Mouse (Mus musculus) midbrain, embryonic 15.5 days (tissue): ENCODE results near the gene Arl1. TPM values are rescaled to one million over a fixed set of nuclear protein-coding genes. Genes with fewer than 3 reads are reported as not detected.
"Not testable (repeated sequence)": the region's sequence is repeated elsewhere in the genome, so short reads cannot be mapped to it uniquely, and the experiment has no call there.

Experiments used
- ATAC-seq: fragments of 200-750 bp; cut with Nextera tagmentation; replicated peaks from 2 replicates; pipeline ENCODE4 v1.8.0; 2017; ENCODE audit warnings: moderate TSS enrichment
- H3K27ac ChIP-seq: fragments of 300-500 bp; sonication (generic); 2 replicates; pipeline ENCODE4 v1.5.1; 2015; ENCODE audit warnings: mild to moderate bottlenecking, inconsistent platforms
- H3K27me3 ChIP-seq: fragments of 300-500 bp; sonication (generic); replicated peaks from 2 replicates; pipeline ENCODE4 v1.6.1; 2015; ENCODE audit warnings: inconsistent platforms
- H3K36me3 ChIP-seq: fragments of 300-500 bp; sonication (generic); replicated peaks from 2 replicates; pipeline ENCODE4 v1.6.1; 2015; ENCODE audit warnings: inconsistent platforms
- H3K4me1 ChIP-seq: fragments of 300-500 bp; sonication (generic); 2 replicates; pipeline ENCODE4 v1.6.1; 2015; ENCODE audit warnings: inconsistent platforms
- H3K4me2 ChIP-seq: fragments of 300-500 bp; sonication (generic); 2 replicates; pipeline ENCODE4 v1.6.1; 2015; ENCODE audit warnings: inconsistent platforms, mild to moderate bottlenecking, moderate library complexity
- H3K4me3 ChIP-seq: fragments of 300-500 bp; sonication (generic); 2 replicates; pipeline ENCODE4 v1.5.1; 2015; ENCODE audit warnings: mild to moderate bottlenecking, inconsistent platforms
- H3K9ac ChIP-seq: fragments of 300-500 bp; sonication (generic); 2 replicates; pipeline ENCODE4 v1.6.1; 2015; ENCODE audit warnings: mild to moderate bottlenecking, inconsistent platforms
- H3K9me3 ChIP-seq: fragments of 300-500 bp; sonication (generic); 2 replicates; pipeline ENCODE4 v1.6.1; 2016; ENCODE audit warnings: inconsistent platforms
- WGBS: fragments of 180-500 bp; shearing (Covaris S2); methylation state at CpG from one replicate; pipeline ENCODE4 v1.1.7; 2015; ENCODE audit warnings: mixed read lengths; 5-methylcytosine and 5-hydroxymethylcytosine counted together
- polyA plus RNA-seq: library from polyadenylated mRNA; unstranded; fragments of >200 nt; fragmentation: Nextera tagmentation; extraction: Ambion mirVana; gene quantifications from 2 replicates; pipeline ENCODE4 v1.2.1, GENCODE M21; 2015

Gene Arl1
- polyA plus RNA-seq, 1 experiment from 2014 or later = 147 TPM

GRCm38 (mm10) chr10:88769676-88770075, 39.0 kb downstream of the Arl1 start:
- Histone ChIP-seq H3K27me3 (no peaks in the 10 kb centered on the region), H3K27ac (no peak overlapping the region), H3K4me3 (no peak overlapping the region), H3K4me1 (no peaks in the 10 kb centered on the region), H3K4me2 (no peak overlapping the region), H3K9ac (no peak overlapping the region), H3K36me3 (peaks cover 28% of the 10 kb centered on the region), H3K9me3 (no peaks in the 10 kb centered on the region)
- no peak for ATAC-seq
- 93% methylated on average over 7 of the region's 7 CpGs for WGBS

GRCm38 (mm10) chr10:88772965-88773364, 42.3 kb downstream of the Arl1 start:
- not testable (repeated sequence) for H3K27ac ChIP-seq, H3K27me3 ChIP-seq, H3K4me3 ChIP-seq, H3K9ac ChIP-seq, H3K4me2 ChIP-seq, H3K9me3 ChIP-seq, H3K4me1 ChIP-seq, ATAC-seq
- WGBS = 89% methylated on average over 5 of the region's 5 CpGs
- peaks cover 24% of the 10 kb centered on the region for H3K36me3 ChIP-seq

- Histone ChIP-seq H3K4me3 (no peak overlapping the region), H3K36me3 (peaks cover 21% of the 10 kb centered on the region; the same call in 1 of the 2 replicates), H3K9ac (no peak overlapping the region), H3K4me2 (no peak overlapping the region), H3K27ac (no peak overlapping the region), H3K9me3 (no peaks in the 10 kb centered on the region), H3K27me3 (no peaks in the 10 kb centered on the region), H3K4me1 (no peaks in the 10 kb centered on the region)
- no peak for ATAC-seq
- 90% methylated on average over 6 of the region's 6 CpGs for WGBS
These were observed 45.5 kb downstream of the Arl1 start for GRCm38 (mm10) chr10:88776206-88776605.

DNA sequence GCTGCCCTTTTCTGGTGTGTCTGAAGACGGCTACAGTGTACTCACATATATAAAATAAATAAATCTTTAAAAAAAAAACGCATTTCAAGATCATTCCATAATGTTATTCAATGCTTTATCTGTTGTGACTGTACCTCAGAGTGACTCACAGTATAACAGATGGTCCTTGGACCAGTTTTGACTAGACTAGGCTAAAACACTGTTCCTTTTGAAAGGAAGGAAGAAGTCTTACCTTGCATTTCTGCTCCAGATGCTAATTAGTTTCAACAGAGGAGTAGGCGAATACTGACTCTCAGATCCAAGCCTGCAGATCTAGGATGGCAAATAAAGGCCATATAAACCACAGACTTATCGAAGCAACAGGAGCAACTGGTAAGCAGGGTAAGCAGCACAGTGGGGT, 50.1 kb downstream of the Arl1 start:
- no peak overlapping the region for H3K27ac ChIP-seq
- 91% methylated on average over 4 of the region's 4 CpGs for WGBS
- H3K9ac ChIP-seq = no peak overlapping the region
- H3K36me3 ChIP-seq = peaks cover 19% of the 10 kb centered on the region; the same call in 1 of the 2 replicates
- H3K4me1 ChIP-seq = no peaks in the 10 kb centered on the region
- H3K4me2 ChIP-seq = no peak overlapping the region
- H3K9me3 ChIP-seq = no peaks in the 10 kb centered on the region
- no peak for ATAC-seq
- H3K27me3 ChIP-seq = no peaks in the 10 kb centered on the region
- no peak overlapping the region for H3K4me3 ChIP-seq

- not testable (repeated sequence) for H3K4me2 ChIP-seq, H3K4me1 ChIP-seq, H3K9ac ChIP-seq, H3K9me3 ChIP-seq, H3K27me3 ChIP-seq, ATAC-seq, H3K27ac ChIP-seq, H3K4me3 ChIP-seq
- peaks cover 16% of the 10 kb centered on the region; the same call in 1 of the 2 replicates for H3K36me3 ChIP-seq
- 85% methylated on average over 2 of the region's 2 CpGs for WGBS
These were observed 52.5 kb downstream of the Arl1 start for GRCm38 (mm10) chr10:88783135-88783534.

GRCm38 (mm10) chr10:88783941-88784340, 53.3 kb downstream of the Arl1 start:
- Histone ChIP-seq H3K4me2 (no peak overlapping the region), H3K27ac (no peak overlapping the region), H3K4me3 (no peak overlapping the region), H3K36me3 (peaks cover 19% of the 10 kb centered on the region; the same call in 1 of the 2 replicates), H3K4me1 (no peaks in the 10 kb centered on the region), H3K9ac (no peak overlapping the region), H3K27me3 (no peaks in the 10 kb centered on the region), H3K9me3 (no peaks in the 10 kb centered on the region)
- WGBS = 94% methylated on average over 5 of the region's 5 CpGs
- ATAC-seq = no peak

DNA sequence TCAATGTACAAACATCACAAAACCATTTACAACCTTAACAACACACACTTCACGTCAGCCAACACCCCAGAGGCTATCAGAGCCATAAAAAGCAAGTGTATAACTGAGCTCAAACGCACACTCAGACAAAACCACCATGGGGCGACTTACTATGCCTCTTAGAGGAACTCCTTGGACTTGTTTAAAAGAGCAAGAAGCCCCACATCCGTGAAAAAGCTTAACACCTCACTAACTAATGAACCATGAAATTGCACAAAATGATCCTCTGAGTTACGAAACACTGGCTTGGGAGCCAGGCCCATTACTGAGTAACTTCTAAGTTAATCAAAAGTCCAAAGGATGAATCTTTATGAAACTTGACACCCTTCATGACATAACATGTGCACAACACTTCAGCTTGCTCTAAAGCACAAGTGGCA, 53.9 kb downstream of the Arl1 start:
- 79% methylated on average over 5 of the region's 5 CpGs for WGBS
- ATAC-seq = no peak
- Histone ChIP-seq H3K9ac (no peak overlapping the region), H3K4me1 (no peaks in the 10 kb centered on the region), H3K27ac (no peak overlapping the region), H3K27me3 (no peaks in the 10 kb centered on the region), H3K4me2 (no peak overlapping the region), H3K36me3 (peaks cover 21% of the 10 kb centered on the region; the same call in 1 of the 2 replicates), H3K4me3 (no peak overlapping the region), H3K9me3 (no peaks in the 10 kb centered on the region)

GRCm38 (mm10) chr10:88793671-88794070, 63.0 kb downstream of the Arl1 start:
- H3K9me3 ChIP-seq = no peaks in the 10 kb centered on the region
- no peak overlapping the region for H3K27ac ChIP-seq
- no peak for ATAC-seq
- H3K9ac ChIP-seq = no peak overlapping the region
- H3K4me2 ChIP-seq = no peak overlapping the region
- H3K4me3 ChIP-seq = no peak overlapping the region
- no peaks in the 10 kb centered on the region for H3K4me1 ChIP-seq
- H3K27me3 ChIP-seq = no peaks in the 10 kb centered on the region
- peaks cover 32% of the 10 kb centered on the region for H3K36me3 ChIP-seq

Other genes starting within 250 kb of the Arl1 start
- gene Chpt1, start 226.8 kb upstream of the Arl1 start, polyA plus RNA-seq = 15.1 and 16.2 TPM in 2 replicates
- gene Mybpc1, start 125.7 kb upstream of the Arl1 start, polyA plus RNA-seq = 2.0 and 2.2 TPM in 2 replicates
- gene Spic, start 45.8 kb upstream of the Arl1 start, polyA plus RNA-seq = not detected in 2 replicates
- gene Utp20, start 95.9 kb downstream of the Arl1 start, polyA plus RNA-seq = 8.8 and 9.7 TPM in 2 replicates
- gene Slc5a8, start 155.1 kb downstream of the Arl1 start, polyA plus RNA-seq = 0.10 and 0.15 TPM in 2 replicates